Mouse (Mus musculus) ovary, postnatal 14 days (tissue): Measurements from ENCODE around the gene Gm13871.
"Not testable (repeated sequence)": the region's sequence is repeated elsewhere in the genome, so short reads cannot be mapped to it uniquely, and the experiment has no call there.

ENCODE experiments used
- DNase-seq: peaks from one replicate; pipeline ENCODE4 v3.0.0; 2022; ENCODE audit warnings: low spot score

The Gm13871 gene

DNA sequence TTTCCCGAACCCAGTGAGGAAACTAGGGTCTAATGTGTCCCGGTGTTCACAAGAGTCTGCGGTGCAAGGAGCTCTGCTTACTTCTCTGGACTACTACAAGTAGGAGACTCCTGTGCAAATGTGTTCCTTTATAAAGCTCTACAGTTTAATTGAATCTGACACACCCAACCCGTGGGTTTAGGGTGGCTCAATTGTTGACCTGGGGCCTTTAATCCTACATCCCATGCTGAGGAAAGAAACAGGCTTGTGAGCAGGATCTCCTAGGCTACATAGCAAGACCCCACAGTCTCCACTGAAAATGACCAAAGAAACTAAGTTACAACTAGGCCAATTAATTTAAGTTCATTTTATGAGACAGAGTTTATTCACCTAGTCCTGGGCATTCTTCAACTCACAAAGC lies at the start of gene Gm13871:
Gene Gm13871, minus strand, starts transcription at position 101 of the 400 bp plus-strand sequence.
- DNase-seq = not testable (repeated sequence)

GRCm38 (mm10) chr4:73950375-73950896 lies 44.7 kb upstream of the Gm13871 start, which contains the start of gene 2310002L09Rik:
Gene 2310002L09Rik, minus strand, starts transcription at chr4:73950846.
- DNase-seq = no peak

GRCm38 (mm10) chr4:73920660-73921059 lies 14.9 kb upstream of the Gm13871 start, which contains the start of gene Gm11756:
Gene Gm11756, minus strand, starts transcription at chr4:73920760.
- not testable (repeated sequence) for DNase-seq

GRCm38 (mm10) chr4:73891012-73891411 lies 14.7 kb downstream of the Gm13871 start, which contains the start of gene Gm11757:
Gene Gm11757, minus strand, starts transcription at chr4:73891112.
- not testable (repeated sequence) for DNase-seq

DNA sequence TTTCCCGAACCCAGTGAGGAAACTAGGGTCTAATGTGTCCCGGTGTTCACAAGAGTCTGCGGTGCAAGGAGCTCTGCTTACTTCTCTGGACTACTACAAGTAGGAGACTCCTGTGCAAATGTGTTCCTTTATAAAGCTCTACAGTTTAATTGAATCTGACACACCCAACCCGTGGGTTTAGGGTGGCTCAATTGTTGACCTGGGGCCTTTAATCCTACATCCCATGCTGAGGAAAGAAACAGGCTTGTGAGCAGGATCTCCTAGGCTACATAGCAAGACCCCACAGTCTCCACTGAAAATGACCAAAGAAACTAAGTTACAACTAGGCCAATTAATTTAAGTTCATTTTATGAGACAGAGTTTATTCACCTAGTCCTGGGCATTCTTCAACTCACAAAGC lies 29.6 kb downstream of the Gm13871 start, which contains the start of gene Gm11758:
Gene Gm11758, minus strand, starts transcription at position 101 of the 400 bp plus-strand sequence.
- not testable (repeated sequence) for DNase-seq
